Mouse (Mus musculus) heart, postnatal 0 days (tissue): Measurements from ENCODE around the gene 0610009B22Rik. TPM values are rescaled to one million over a fixed set of nuclear protein-coding genes. Genes with fewer than 3 reads are reported as not detected.

Experiments used
- ATAC-seq: fragments of 200-750 bp; cut with Nextera tagmentation; 2 replicates; pipeline ENCODE4 v1.8.0; 2017; ENCODE audit warnings: low read depth, moderate number of reproducible peaks, moderate library complexity; ENCODE audit not compliant: insufficient read depth
- DNase-seq: peaks from one replicate; pipeline ENCODE4 v3.0.0-alpha.2; 2016; ENCODE audit warnings: low spot score
- H3K27ac ChIP-seq: fragments of 300-500 bp; sonication (generic); 2 replicates; pipeline ENCODE4 v1.5.1; 2014; ENCODE audit warnings: low read depth, mild to moderate bottlenecking
- H3K27me3 ChIP-seq: fragments of 300-500 bp; sonication (generic); 2 replicates; pipeline ENCODE4 v1.6.1; 2014; ENCODE audit warnings: low read length, mixed read lengths; ENCODE audit not compliant: control insufficient read depth, insufficient read depth
- H3K36me3 ChIP-seq: fragments of 300-500 bp; sonication (generic); replicated peaks from 2 replicates; pipeline ENCODE4 v1.6.1; 2014; ENCODE audit warnings: low read length, mixed read lengths; ENCODE audit not compliant: control insufficient read depth, insufficient read depth
- H3K4me1 ChIP-seq: fragments of 300-500 bp; sonication (generic); 2 replicates; pipeline ENCODE4 v1.6.1; 2014; ENCODE audit warnings: antibody characterized with exemption; ENCODE audit not compliant: control insufficient read depth, insufficient read depth
- H3K4me2 ChIP-seq: fragments of 300-500 bp; sonication (generic); 2 replicates; pipeline ENCODE4 v1.6.1; 2014; ENCODE audit warnings: low read depth, mild to moderate bottlenecking, low read length, moderate library complexity
- H3K4me3 ChIP-seq: fragments of 300-500 bp; sonication (generic); 2 replicates; pipeline ENCODE4 v1.5.1; 2014; ENCODE audit warnings: low read depth, low read length
- H3K9ac ChIP-seq: fragments of 300-500 bp; sonication (generic); replicated peaks from 2 replicates; pipeline ENCODE4 v1.6.1; 2014; ENCODE audit warnings: low read depth, low read length, mixed read lengths
- H3K9me3 ChIP-seq: fragments of 300-500 bp; sonication (generic); replicated peaks from 2 replicates; pipeline ENCODE4 v1.6.1; 2016; ENCODE audit warnings: low read length; ENCODE audit not compliant: control insufficient read depth
- CTCF ChIP-seq: IDR thresholded peaks from 2 replicates; pipeline ENCODE4 v1.5.1; 2016; ENCODE audit warnings: antibody characterized with exemption, control low read depth, low read depth
- EP300 ChIP-seq: IDR thresholded peaks from 2 replicates; pipeline ENCODE4 v1.6.1; 2016; ENCODE audit warnings: antibody characterized with exemption, low read depth
- WGBS: fragments of 180-500 bp; shearing (Covaris S2); extraction: QIAGEN DNeasy Blood & Tissue Kit; methylation state at CpG from one replicate; pipeline ENCODE4 v1.1.7; 2014; 5-methylcytosine and 5-hydroxymethylcytosine counted together
- polyA plus RNA-seq: library from polyadenylated mRNA; unstranded; fragments of >200 nt; fragmentation: Nextera tagmentation; extraction: Ambion mirVana; gene quantifications from 2 replicates; pipeline ENCODE4 v1.2.1, GENCODE M21; 2015
- total RNA-seq: library from RNA; depleted of rRNA; stranded (reverse); fragments of >200 nt; gene quantifications from 2 replicates; pipeline ENCODE4 v1.2.3, GENCODE M21; 2014; ENCODE audit warnings: low replicate concordance

Gene 0610009B22Rik
- total and polyA plus RNA-seq, 2 experiments from 2014 or later = 45.5 to 93.0 TPM

DNA sequence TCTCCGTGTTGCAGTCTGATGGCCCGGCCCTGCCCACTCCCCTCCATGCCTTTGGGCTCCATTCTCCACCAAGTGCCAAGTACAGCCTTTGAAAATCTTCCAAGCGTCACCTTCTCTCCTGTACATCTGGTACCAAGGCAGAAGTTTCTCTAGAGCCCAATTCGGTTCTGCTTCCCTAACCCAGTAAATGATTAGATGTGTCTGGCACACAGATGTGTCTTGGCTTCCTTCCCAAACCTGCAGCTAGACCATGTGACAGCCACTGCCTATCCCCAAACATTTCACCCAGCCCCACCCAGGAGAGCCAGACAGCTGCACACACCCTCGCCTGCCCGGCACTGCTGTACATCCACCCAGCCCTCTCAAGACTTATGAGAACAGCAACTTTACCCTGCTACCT, 30.0 kb downstream of the 0610009B22Rik start:
- Histone ChIP-seq H3K27ac (no peak overlapping the region), H3K9me3 (no peaks in the 10 kb centered on the region), H3K4me2 (no peak overlapping the region), H3K9ac (0 out of 2 replicates have a peak overlapping the region, but pooled peaks have one; percentile 26), H3K4me3 (no peak overlapping the region), H3K27me3 (no peaks in the 10 kb centered on the region), H3K36me3 (no peaks in the 10 kb centered on the region), H3K4me1 (peaks cover 3% of the 10 kb centered on the region; the same call in 1 of the 2 replicates)
- DNase-seq = peak; percentile 38
- WGBS = 34% methylated on average over 6 of the region's 6 CpGs
- peak; percentile 44; the same call in 1 of the 2 replicates for ATAC-seq
- TF ChIP-seq CTCF (no peak), EP300 (no peak)

DNA sequence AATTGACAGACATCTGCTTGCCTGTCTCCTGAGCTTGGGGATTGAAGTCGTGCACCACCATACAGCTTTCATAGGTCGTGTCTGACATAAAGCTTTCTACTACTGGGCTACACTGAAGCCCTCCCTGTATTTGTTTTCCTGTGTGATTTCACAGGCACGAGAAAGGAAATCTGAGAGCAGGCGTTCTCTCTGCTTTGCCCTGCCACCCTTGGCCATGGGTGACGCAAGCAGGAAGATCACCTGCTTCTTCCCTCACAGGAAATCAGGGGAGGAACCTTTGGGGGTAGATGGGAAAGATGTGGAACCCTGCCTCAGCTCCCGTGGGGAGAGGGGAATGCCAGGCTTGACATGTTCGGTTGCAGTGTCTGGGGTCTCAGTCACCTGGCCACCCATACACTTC, 30.4 kb downstream of the 0610009B22Rik start:
- no peak for ATAC-seq
- 46% methylated on average over 7 of the region's 7 CpGs for WGBS

DNA sequence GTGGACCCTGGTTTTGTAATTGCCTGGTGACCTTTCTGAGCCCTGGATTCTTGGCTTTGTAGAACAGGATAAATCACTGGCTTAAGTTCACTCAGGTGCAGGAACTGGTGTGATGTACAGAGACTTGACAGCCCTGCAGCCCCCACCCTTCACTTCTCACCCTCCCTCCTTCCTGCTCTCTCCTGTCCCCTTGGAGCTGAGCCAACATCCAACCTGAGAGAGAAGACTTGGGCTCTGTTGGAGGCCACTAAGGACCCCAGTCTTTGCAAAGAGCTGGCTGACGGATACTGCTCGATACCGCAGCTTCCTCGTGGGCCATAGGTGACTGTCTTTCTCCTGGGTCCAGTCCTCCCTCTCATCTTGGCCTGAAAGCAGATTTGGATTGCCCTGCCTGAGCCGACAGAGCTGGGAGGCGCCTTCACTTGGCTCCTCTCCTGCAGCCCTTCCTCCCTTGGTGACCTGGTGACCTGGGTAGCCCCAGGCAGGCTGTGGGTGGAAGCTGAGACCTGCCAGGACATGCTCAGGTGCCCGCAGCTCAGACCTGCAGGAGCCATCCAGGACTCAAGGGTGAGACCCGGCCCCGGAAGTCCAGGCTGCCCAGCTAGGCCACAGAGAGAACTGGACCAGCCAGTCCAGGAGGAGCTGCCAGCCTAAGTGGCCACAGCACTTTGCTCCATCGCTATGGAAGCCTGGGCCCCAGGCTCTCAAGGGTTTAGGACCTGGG, 31.7 kb downstream of the 0610009B22Rik start:
- H3K4me1 ChIP-seq = peaks cover 3% of the 10 kb centered on the region; the same call in 1 of the 2 replicates
- H3K27me3 ChIP-seq = no peaks in the 10 kb centered on the region
- H3K9me3 ChIP-seq = no peaks in the 10 kb centered on the region
- ATAC-seq (no peak), DNase-seq (no peak)
- no peak overlapping the region for H3K4me2 ChIP-seq
- H3K9ac ChIP-seq = no peak overlapping the region
- TF ChIP-seq CTCF (no peak), EP300 (no peak)
- 78% methylated on average over 10 of the region's 10 CpGs for whole genome bisulfite sequencing
- no peak overlapping the region for H3K27ac ChIP-seq
- H3K36me3 ChIP-seq = no peaks in the 10 kb centered on the region
- no peak overlapping the region for H3K4me3 ChIP-seq

More for the DNA sequence above, 30.4 kb downstream of the 0610009B22Rik start:
- Histone ChIP-seq H3K4me1 (peaks cover 3% of the 10 kb centered on the region; the same call in 1 of the 2 replicates), H3K4me3 (no peak overlapping the region), H3K27me3 (no peaks in the 10 kb centered on the region), H3K9me3 (no peaks in the 10 kb centered on the region), H3K36me3 (no peaks in the 10 kb centered on the region), H3K4me2 (no peak overlapping the region), H3K9ac (0 out of 2 replicates have a peak overlapping the region, but pooled peaks have one; percentile 26), H3K27ac (no peak overlapping the region)
- no peak for TF ChIP-seq CTCF
- no peak for TF ChIP-seq EP300
- no peak for DNase-seq

DNA sequence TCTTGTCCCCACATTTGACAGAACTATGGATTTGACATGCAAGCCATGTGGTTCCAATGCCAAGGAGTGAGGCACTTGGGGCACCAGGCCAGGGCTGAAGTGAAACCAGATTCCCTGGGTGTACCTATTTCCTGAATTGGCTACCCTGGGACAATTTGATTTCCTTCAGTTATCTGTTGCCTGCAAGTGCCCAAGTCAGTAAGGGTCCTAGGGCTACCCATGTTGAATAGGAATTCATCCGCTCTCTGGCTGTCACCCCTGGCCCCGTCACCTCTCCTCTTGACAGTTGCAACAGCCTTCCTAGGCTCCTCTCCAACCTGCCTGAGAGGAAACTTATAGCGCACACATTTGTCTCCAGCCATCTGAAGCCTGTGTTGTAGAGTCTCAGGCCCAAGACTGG, 33.8 kb downstream of the 0610009B22Rik start:
- ATAC-seq = no peak

DNA sequence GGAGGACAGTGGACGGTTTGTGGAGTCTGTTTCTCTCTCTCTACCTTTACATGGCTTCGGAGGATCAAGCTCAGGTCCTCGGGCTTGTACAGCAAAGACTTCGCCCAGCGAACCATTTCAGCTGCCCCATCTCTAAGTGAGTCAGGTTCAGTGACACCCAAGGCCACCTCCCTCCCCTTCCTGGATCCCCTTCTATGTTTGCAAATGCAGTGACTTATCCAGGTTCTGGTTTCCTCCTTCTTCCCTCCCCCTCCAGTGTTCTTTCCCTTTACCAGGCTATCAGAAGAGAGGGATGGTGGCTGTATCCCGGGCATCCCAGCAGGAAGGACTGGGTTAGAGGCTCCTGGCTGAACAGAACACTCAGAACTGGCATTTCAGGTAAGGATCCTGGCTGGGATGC, 34.9 kb downstream of the 0610009B22Rik start:
- H3K27ac ChIP-seq = no peak overlapping the region
- no peak for ATAC-seq
- DNase-seq = no peak
- H3K9me3 ChIP-seq = no peaks in the 10 kb centered on the region
- no peak overlapping the region for H3K4me3 ChIP-seq
- no peaks in the 10 kb centered on the region for H3K27me3 ChIP-seq
- H3K36me3 ChIP-seq = no peaks in the 10 kb centered on the region
- 79% methylated on average over 6 of the region's 6 CpGs for WGBS
- no peak overlapping the region for H3K4me2 ChIP-seq
- TF ChIP-seq CTCF = no peak
- TF ChIP-seq EP300 = no peak
- peaks cover 13% of the 10 kb centered on the region for H3K4me1 ChIP-seq
- no peak overlapping the region for H3K9ac ChIP-seq

More for the DNA sequence above, 33.8 kb downstream of the 0610009B22Rik start:
- Histone ChIP-seq H3K36me3 (no peaks in the 10 kb centered on the region), H3K4me2 (no peak overlapping the region), H3K4me1 (peaks cover 6% of the 10 kb centered on the region; the same call in 1 of the 2 replicates), H3K9me3 (no peaks in the 10 kb centered on the region), H3K27me3 (no peaks in the 10 kb centered on the region), H3K27ac (no peak overlapping the region), H3K9ac (no peak overlapping the region), H3K4me3 (no peak overlapping the region)
- WGBS = 89% methylated on average over 3 of the region's 3 CpGs
- DNase-seq = no peak
- no peak for TF ChIP-seq EP300
- no peak for TF ChIP-seq CTCF

DNA sequence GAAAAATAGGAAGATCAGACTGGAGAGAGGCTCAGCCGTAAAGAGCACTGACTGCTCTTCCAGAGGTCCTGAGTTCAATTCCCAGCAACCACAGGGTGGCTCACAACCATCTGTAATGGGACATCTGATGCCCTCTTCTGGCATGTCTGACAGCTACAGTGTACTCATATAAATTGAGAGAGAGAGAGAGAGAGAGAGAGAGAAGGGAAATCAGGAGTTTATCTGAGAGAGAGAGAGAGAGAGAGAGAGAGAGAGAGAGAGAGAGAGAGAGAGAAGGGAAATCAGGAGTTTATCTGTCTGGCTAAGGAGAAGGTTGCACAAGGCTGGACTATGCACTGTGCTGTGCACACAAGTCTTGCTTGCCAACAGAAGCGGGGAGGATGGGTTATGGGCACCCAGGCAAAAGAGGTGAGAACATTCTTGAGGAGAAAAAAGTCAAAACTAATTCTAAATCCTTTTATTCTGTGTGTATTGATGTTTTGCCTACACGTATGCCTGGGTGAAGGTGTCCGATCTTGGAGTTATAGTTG, 35.7 kb downstream of the 0610009B22Rik start:
- WGBS = 88% methylated on average over 4 of the region's 4 CpGs
- ATAC-seq = no peak
- H3K4me3 ChIP-seq = no peak overlapping the region
- no peak for TF ChIP-seq EP300
- TF ChIP-seq CTCF = no peak
- no peaks in the 10 kb centered on the region for H3K27me3 ChIP-seq
- no peak for DNase-seq
- H3K4me2 ChIP-seq = no peak overlapping the region
- no peak overlapping the region for H3K9ac ChIP-seq
- no peak overlapping the region for H3K27ac ChIP-seq
- peaks cover 18% of the 10 kb centered on the region for H3K4me1 ChIP-seq
- H3K9me3 ChIP-seq = no peaks in the 10 kb centered on the region
- no peaks in the 10 kb centered on the region for H3K36me3 ChIP-seq
